21 mouse cellular contexts compared by ENCODE assay signal in genomic region chr16:87931358-87931757, GRCm38 (mm10).
DNase-seq lines count a peak whose midpoint lies in the region; ATAC-seq lines count a peak whose summit lies in the region.
"Had no signal": no experiment of that assay in that cellular context is flagged by ENCODE, and none has a peak within 500 bp of the region (broad histone marks: within the 10 kb centered on the region; RNA-seq: fewer than 3 reads in every experiment).

No protein-coding gene starts in this region.

- no peak overlapping the region for H3K4me3 ChIP-seq in midbrain, embryonic 11.5 days (ENCODE audit: low read depth, low read length)
- no peak overlapping the region for H3K4me3 ChIP-seq in midbrain, embryonic 14.5 days (replicated peaks; ENCODE audit: low read depth, low read length)
- no peak overlapping the region for H3K4me3 ChIP-seq in heart, embryonic 12.5 days
- H3K4me3 ChIP-seq: embryonic facial prominence, embryonic 10.5 days; embryonic facial prominence, embryonic 12.5 days; forebrain, embryonic 13.5 days; forebrain, embryonic 15.5 days had no signal

- H3K36me3 ChIP-seq in midbrain, embryonic 11.5 days (ENCODE audit: control insufficient read depth, insufficient read depth, low read length): no peaks in the 10 kb centered on the region
- no peaks in the 10 kb centered on the region for H3K36me3 ChIP-seq in midbrain, embryonic 14.5 days (ENCODE audit: control insufficient read depth, insufficient read depth, low read length)
- H3K36me3 ChIP-seq in heart, embryonic 12.5 days: no peaks in the 10 kb centered on the region
- H3K36me3 ChIP-seq: embryonic facial prominence, embryonic 10.5 days; embryonic facial prominence, embryonic 12.5 days; forebrain, embryonic 15.5 days; G1E had no signal

- H3K4me1 ChIP-seq in midbrain, embryonic 11.5 days (ENCODE audit: control insufficient read depth, insufficient read depth, low read length): no peaks in the 10 kb centered on the region
- H3K4me1 ChIP-seq in midbrain, embryonic 14.5 days (ENCODE audit: control insufficient read depth, insufficient read depth, low read length): no peaks in the 10 kb centered on the region
- no peaks in the 10 kb centered on the region; the same call in 1 of the 2 replicates for H3K4me1 ChIP-seq in heart, embryonic 12.5 days (replicated peaks)
- H3K4me1 ChIP-seq: embryonic facial prominence, embryonic 10.5 days; embryonic facial prominence, embryonic 12.5 days; forebrain, embryonic 13.5 days; forebrain, embryonic 15.5 days had no signal

- H3K9ac ChIP-seq in midbrain, embryonic 11.5 days (ENCODE audit: low read length): no peak overlapping the region
- no peak overlapping the region for H3K9ac ChIP-seq in midbrain, embryonic 14.5 days (replicated peaks; ENCODE audit: low read length)
- no peak overlapping the region for H3K9ac ChIP-seq in heart, embryonic 12.5 days
- H3K9ac ChIP-seq: embryonic facial prominence, embryonic 12.5 days; forebrain, embryonic 13.5 days; forebrain, embryonic 15.5 days; forebrain, postnatal 0 days had no signal

- no peak overlapping the region for H3K4me2 ChIP-seq in midbrain, embryonic 11.5 days
- no peak overlapping the region for H3K4me2 ChIP-seq in midbrain, embryonic 14.5 days (ENCODE audit: low read length)
- no peak overlapping the region for H3K4me2 ChIP-seq in heart, embryonic 12.5 days
- H3K4me2 ChIP-seq: embryonic facial prominence, embryonic 12.5 days; forebrain, embryonic 13.5 days; forebrain, embryonic 15.5 days had no signal

- WGBS in midbrain, embryonic 11.5 days: 84% methylated on average over 2 of the region's 2 CpGs
- 94% methylated on average over 2 of the region's 2 CpGs for WGBS in midbrain, embryonic 14.5 days
- 76% methylated on average over 2 of the region's 2 CpGs for WGBS in heart, embryonic 12.5 days

- H3K9me3 ChIP-seq in midbrain, embryonic 11.5 days (ENCODE audit: control insufficient read depth, low read length): no peaks in the 10 kb centered on the region
- no peaks in the 10 kb centered on the region for H3K9me3 ChIP-seq in midbrain, embryonic 14.5 days (ENCODE audit: control insufficient read depth, low read length)
- H3K9me3 ChIP-seq in heart, embryonic 12.5 days (replicated peaks): no peaks in the 10 kb centered on the region
- H3K9me3 ChIP-seq: embryonic facial prominence, embryonic 10.5 days; embryonic facial prominence, embryonic 12.5 days; forebrain, embryonic 13.5 days; forebrain, embryonic 15.5 days had no signal

- H3K27me3 ChIP-seq in midbrain, embryonic 11.5 days (ENCODE audit: control insufficient read depth, insufficient read depth, low read length): no peaks in the 10 kb centered on the region
- no peaks in the 10 kb centered on the region for H3K27me3 ChIP-seq in midbrain, embryonic 14.5 days (ENCODE audit: control insufficient read depth, insufficient read depth, low read length)
- no peaks in the 10 kb centered on the region for H3K27me3 ChIP-seq in heart, embryonic 12.5 days (replicated peaks)
- H3K27me3 ChIP-seq: embryonic facial prominence, embryonic 12.5 days; forebrain, embryonic 13.5 days; forebrain, embryonic 15.5 days; Patski had no signal

- peak; percentile 31 for DNase-seq in midbrain, embryonic 11.5 days (ENCODE audit: low spot score, missing footprints)
- DNase-seq in midbrain, embryonic 14.5 days: no peak
- DNase-seq in induced T-regulatory cell, adult 2 months (ENCODE audit: low read depth): peak; percentile 1
- no peak for DNase-seq in ovary, postnatal 10 days (ENCODE audit: low spot score)
- DNase-seq: adrenal gland, adult 8-10 months; adrenal gland, postnatal 14 days; adrenal gland, postnatal 36 days; B cell, adult 2 months; cerebellum, adult 11-12 months; cerebellum, adult 2 months; cerebellum, adult 9-10 months; cerebellum, postnatal 10 days; cerebellum, postnatal 25 days; forebrain, postnatal 0 days had no signal

- no peak overlapping the region for H3K27ac ChIP-seq in midbrain, embryonic 11.5 days (ENCODE audit: low read depth, low read length)
- H3K27ac ChIP-seq in midbrain, embryonic 14.5 days (replicated peaks; ENCODE audit: low read depth, low read length): no peak overlapping the region
- no peak overlapping the region for H3K27ac ChIP-seq in heart, embryonic 12.5 days (ENCODE audit: poor library complexity, severe bottlenecking)
- H3K27ac ChIP-seq: embryonic facial prominence, embryonic 10.5 days; embryonic facial prominence, embryonic 12.5 days; forebrain, embryonic 13.5 days; forebrain, embryonic 15.5 days had no signal

- no peak for ATAC-seq in midbrain, embryonic 11.5 days (ENCODE audit: low FRiP score)
- ATAC-seq in midbrain, embryonic 14.5 days (ENCODE audit: low FRiP score, low TSS enrichment): no peak
- no peak for ATAC-seq in heart, embryonic 12.5 days (ENCODE audit: insufficient number of reproducible peaks, low FRiP score)
- ATAC-seq: forebrain, embryonic 13.5 days; forebrain, embryonic 15.5 days; forebrain, postnatal 0 days; Patski had no signal

Comparison
In these comparisons a context has a peak if more than half of its experiments do, and no peak if none do; other contexts are left out.
1. DNase-seq: peak in midbrain, embryonic 11.5 days (single experiment) and induced T-regulatory cell, adult 2 months (single experiment); none in midbrain, embryonic 14.5 days (single experiment) and ovary, postnatal 10 days (single experiment).